In genomic region chr2:38099120-38099773, GRCm38 (mm10) we compare ENCODE assay signal across 8 mouse cellular contexts.
A peak's percentile ranks its signal among the peaks of the same experiment; 100 is the strongest.
DNase-seq lines count a peak whose midpoint lies in the region; ATAC-seq lines count a peak whose summit lies in the region.
"Had no signal": no experiment of that assay in that cellular context is flagged by ENCODE, and none has a peak within 500 bp of the region (broad histone marks: within the 10 kb centered on the region; RNA-seq: fewer than 3 reads in every experiment).

No protein-coding gene starts in this region.

- no peak overlapping the region for H3K4me3 ChIP-seq in liver, embryonic 12.5 days
- H3K4me3 ChIP-seq in stomach, embryonic 14.5 days (ENCODE audit: low read depth, low read length): no peak overlapping the region

- DNase-seq in liver: peak; percentile 24
- peak; percentile 25 to 29 for DNase-seq in cerebellum, postnatal 36 days
- DNase-seq in kidney, postnatal 25 days: peak; percentile 59 to 64
- DNase-seq in embryo, embryonic 10 days (ENCODE audit: low spot score): no peak
- no peak for DNase-seq in thymus, postnatal 36 days

- no peaks in the 10 kb centered on the region for H3K9me3 ChIP-seq in liver, embryonic 12.5 days (replicated peaks)
- H3K9me3 ChIP-seq in stomach, embryonic 14.5 days (ENCODE audit: control insufficient read depth, low read depth, low read length): no peaks in the 10 kb centered on the region

- H3K36me3 ChIP-seq in liver, embryonic 12.5 days: no peaks in the 10 kb centered on the region
- no peaks in the 10 kb centered on the region for H3K36me3 ChIP-seq in stomach, embryonic 14.5 days (ENCODE audit: control insufficient read depth, insufficient read depth, low read length)

- no peaks in the 10 kb centered on the region for H3K27me3 ChIP-seq in liver, embryonic 12.5 days (replicated peaks)
- H3K27me3 ChIP-seq in stomach, embryonic 14.5 days (ENCODE audit: control insufficient read depth, insufficient read depth, low read length): no peaks in the 10 kb centered on the region

- no peak overlapping the region for H3K9ac ChIP-seq in liver, embryonic 12.5 days
- H3K9ac ChIP-seq in stomach, embryonic 14.5 days (replicated peaks; ENCODE audit: low read depth, low read length): no peak overlapping the region
- H3K9ac ChIP-seq: liver, embryonic 14.5 days had no signal

- WGBS in liver, embryonic 12.5 days (ENCODE audit: insufficient replicate concordance): 72% methylated on average over 4 of the region's 4 CpGs
- WGBS in stomach, embryonic 14.5 days: 79% methylated on average over 4 of the region's 4 CpGs

- peaks cover 39% of the 10 kb centered on the region for H3K4me1 ChIP-seq in liver, embryonic 12.5 days
- H3K4me1 ChIP-seq in stomach, embryonic 14.5 days (ENCODE audit: control insufficient read depth, insufficient read depth, low read length): peaks cover 19% of the 10 kb centered on the region

- H3K4me2 ChIP-seq in liver, embryonic 12.5 days: no peak overlapping the region
- no peak overlapping the region for H3K4me2 ChIP-seq in stomach, embryonic 14.5 days (replicated peaks; ENCODE audit: low read depth, low read length)

- no peak overlapping the region for H3K27ac ChIP-seq in liver, embryonic 12.5 days
- H3K27ac ChIP-seq in stomach, embryonic 14.5 days (ENCODE audit: low read length): no peak overlapping the region
- H3K27ac ChIP-seq: liver, embryonic 14.5 days had no signal

- no peak for ATAC-seq in liver, embryonic 12.5 days
- peak; percentile 69 for ATAC-seq in stomach, embryonic 14.5 days (ENCODE audit: insufficient number of reproducible peaks, insufficient read depth, low FRiP score, low read depth)

Comparison
In these comparisons a context has a peak if more than half of its experiments do, and no peak if none do; other contexts are left out.
1. DNase-seq: peak in liver (single experiment), cerebellum, postnatal 36 days (2 of 2) and kidney, postnatal 25 days (2 of 2); none in embryo, embryonic 10 days (single experiment) and thymus, postnatal 36 days (0 of 2).